Mouse (Mus musculus): ENCODE results near the gene Tns1. TPM values are rescaled to one million over a fixed set of nuclear protein-coding genes. Genes with fewer than 3 reads are reported as not detected.
A peak's percentile ranks its signal among the peaks of the same experiment; 100 is the strongest.

Gene Tns1
- polyA plus RNA-seq, 1 experiment from 2014 or later = 9.3 TPM

GRCm38 (mm10) chr1:74095728-74096127, 28.5 kb downstream of the Tns1 start:
- H3K9me3 ChIP-seq (ENCODE audit: control insufficient read depth, low read length) = no peaks in the 10 kb centered on the region
- H3K4me3 ChIP-seq (ENCODE audit: low read depth, low read length) = no peak overlapping the region
- peaks cover 28% of the 10 kb centered on the region for H3K4me1 ChIP-seq (ENCODE audit: control insufficient read depth, insufficient read depth, low read length)
- DNase-seq (ENCODE audit: low spot score, missing footprints) (no peak), ATAC-seq (ENCODE audit: low FRiP score) (no peak)
- no peaks in the 10 kb centered on the region for H3K36me3 ChIP-seq (ENCODE audit: control insufficient read depth, insufficient read depth, low read length)
- peaks cover 30% of the 10 kb centered on the region for H3K27me3 ChIP-seq (ENCODE audit: control insufficient read depth, insufficient read depth, low read length)
- H3K9ac ChIP-seq (ENCODE audit: low read length) = no peak overlapping the region
- H3K27ac ChIP-seq (ENCODE audit: low read depth, low read length) = no peak overlapping the region
- H3K4me2 ChIP-seq = no peak overlapping the region
- WGBS = 49% methylated on average over 3 of the region's 3 CpGs

GRCm38 (mm10) chr1:74095296-74095695, 29.0 kb downstream of the Tns1 start:
- H3K4me1 ChIP-seq (ENCODE audit: control insufficient read depth, insufficient read depth, low read length) = peaks cover 28% of the 10 kb centered on the region

GRCm38 (mm10) chr1:74094497-74095270, 29.6 kb downstream of the Tns1 start:
- ATAC-seq (ENCODE audit: low FRiP score) = no peak
- Histone ChIP-seq H3K4me3 (ENCODE audit: low read depth, low read length) (no peak overlapping the region), H3K4me1 (ENCODE audit: control insufficient read depth, insufficient read depth, low read length) (peaks cover 25% of the 10 kb centered on the region), H3K9me3 (ENCODE audit: control insufficient read depth, low read length) (no peaks in the 10 kb centered on the region), H3K36me3 (ENCODE audit: control insufficient read depth, insufficient read depth, low read length) (no peaks in the 10 kb centered on the region), H3K4me2 (no peak overlapping the region), H3K9ac (ENCODE audit: low read length) (no peak overlapping the region), H3K27me3 (ENCODE audit: control insufficient read depth, insufficient read depth, low read length) (peaks cover 20% of the 10 kb centered on the region), H3K27ac (ENCODE audit: low read depth, low read length) (no peak overlapping the region)
- 51% methylated on average over 7 of the region's 7 CpGs for WGBS
- DNase-seq (ENCODE audit: low spot score, missing footprints) = no peak

More at GRCm38 (mm10) chr1:74095296-74095695, 29.0 kb downstream of the Tns1 start:
- no peaks in the 10 kb centered on the region for H3K36me3 ChIP-seq (ENCODE audit: control insufficient read depth, insufficient read depth, low read length)
- peaks cover 25% of the 10 kb centered on the region for H3K27me3 ChIP-seq (ENCODE audit: control insufficient read depth, insufficient read depth, low read length)
- 57% methylated on average over 6 of the region's 6 CpGs for WGBS
- ATAC-seq (ENCODE audit: low FRiP score) (no peak), DNase-seq (ENCODE audit: low spot score, missing footprints) (no peak)
- H3K27ac ChIP-seq (ENCODE audit: low read depth, low read length) = no peak overlapping the region
- H3K4me3 ChIP-seq (ENCODE audit: low read depth, low read length) = no peak overlapping the region
- no peak overlapping the region for H3K9ac ChIP-seq (ENCODE audit: low read length)
- H3K9me3 ChIP-seq (ENCODE audit: control insufficient read depth, low read length) = no peaks in the 10 kb centered on the region
- no peak overlapping the region for H3K4me2 ChIP-seq

DNA sequence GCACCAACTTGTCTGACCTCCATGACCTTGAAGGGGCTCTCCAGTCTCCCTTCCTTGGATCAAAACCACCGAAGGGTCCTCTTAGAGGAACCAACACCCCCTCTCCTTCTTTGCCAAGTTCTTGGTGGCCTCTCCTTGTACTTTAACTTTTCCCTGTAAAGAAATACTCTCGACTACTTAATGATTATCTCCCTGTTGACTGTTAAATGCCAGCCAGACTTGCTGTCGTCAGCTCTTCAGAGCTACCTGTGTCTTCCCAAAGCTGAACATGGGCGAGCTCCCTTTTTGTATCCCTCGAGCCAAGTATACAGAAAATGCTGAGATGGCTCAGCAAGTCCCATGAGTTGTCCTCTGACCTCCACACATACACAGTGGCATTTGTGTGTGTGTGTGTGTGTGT, 30.8 kb downstream of the Tns1 start:
- H3K36me3 ChIP-seq (ENCODE audit: control insufficient read depth, insufficient read depth, low read length) = no peaks in the 10 kb centered on the region
- peaks cover 17% of the 10 kb centered on the region for H3K4me1 ChIP-seq (ENCODE audit: control insufficient read depth, insufficient read depth, low read length)
- H3K27me3 ChIP-seq (ENCODE audit: control insufficient read depth, insufficient read depth, low read length) = peaks cover 13% of the 10 kb centered on the region
- no peak overlapping the region for H3K4me3 ChIP-seq (ENCODE audit: low read depth, low read length)
- no peak for ATAC-seq (ENCODE audit: low FRiP score)
- H3K9me3 ChIP-seq (ENCODE audit: control insufficient read depth, low read length) = no peaks in the 10 kb centered on the region
- no peak overlapping the region for H3K4me2 ChIP-seq
- no peak for DNase-seq (ENCODE audit: low spot score, missing footprints)
- WGBS = 80% methylated on average over 5 of the region's 5 CpGs
- H3K9ac ChIP-seq (ENCODE audit: low read length) = no peak overlapping the region
- H3K27ac ChIP-seq (ENCODE audit: low read depth, low read length) = no peak overlapping the region

- no peak overlapping the region for H3K4me3 ChIP-seq (ENCODE audit: low read depth, low read length)
- peaks cover 14% of the 10 kb centered on the region for H3K4me1 ChIP-seq (ENCODE audit: control insufficient read depth, insufficient read depth, low read length)
- no peak overlapping the region for H3K4me2 ChIP-seq
- H3K9ac ChIP-seq (ENCODE audit: low read length) = no peak overlapping the region
- 57% methylated on average over 10 of the region's 10 CpGs for WGBS
- no peak overlapping the region for H3K27ac ChIP-seq (ENCODE audit: low read depth, low read length)
- DNase-seq (ENCODE audit: low spot score, missing footprints) (no peak), ATAC-seq (ENCODE audit: low FRiP score) (peak; percentile 42; the same call in 1 of the 2 replicates)
- no peaks in the 10 kb centered on the region for H3K9me3 ChIP-seq (ENCODE audit: control insufficient read depth, low read length)
- no peaks in the 10 kb centered on the region for H3K36me3 ChIP-seq (ENCODE audit: control insufficient read depth, insufficient read depth, low read length)
- peaks cover 4% of the 10 kb centered on the region for H3K27me3 ChIP-seq (ENCODE audit: control insufficient read depth, insufficient read depth, low read length)
Observed at GRCm38 (mm10) chr1:74092242-74092641, 32.0 kb downstream of the Tns1 start.

GRCm38 (mm10) chr1:74091611-74092224, 32.5 kb downstream of the Tns1 start:
- H3K9ac ChIP-seq (ENCODE audit: low read length) = 0 out of 2 replicates have a peak overlapping the region, but pooled peaks have one; percentile 17
- no peak overlapping the region for H3K27ac ChIP-seq (ENCODE audit: low read depth, low read length)
- WGBS = 58% methylated on average over 6 of the region's 6 CpGs
- no peak overlapping the region for H3K4me3 ChIP-seq (ENCODE audit: low read depth, low read length)
- H3K4me1 ChIP-seq (ENCODE audit: control insufficient read depth, insufficient read depth, low read length) = peaks cover 14% of the 10 kb centered on the region
- no peak overlapping the region for H3K4me2 ChIP-seq
- H3K36me3 ChIP-seq (ENCODE audit: control insufficient read depth, insufficient read depth, low read length) = no peaks in the 10 kb centered on the region
- ATAC-seq (ENCODE audit: low FRiP score) = peak; percentile 19; the same call in 1 of the 2 replicates
- H3K27me3 ChIP-seq (ENCODE audit: control insufficient read depth, insufficient read depth, low read length) = 0 out of 2 replicates have a peak, but pooled peaks cover 2% of the 10 kb centered on the region
- H3K9me3 ChIP-seq (ENCODE audit: control insufficient read depth, low read length) = no peaks in the 10 kb centered on the region
- DNase-seq (ENCODE audit: low spot score, missing footprints) = no peak

DNA sequence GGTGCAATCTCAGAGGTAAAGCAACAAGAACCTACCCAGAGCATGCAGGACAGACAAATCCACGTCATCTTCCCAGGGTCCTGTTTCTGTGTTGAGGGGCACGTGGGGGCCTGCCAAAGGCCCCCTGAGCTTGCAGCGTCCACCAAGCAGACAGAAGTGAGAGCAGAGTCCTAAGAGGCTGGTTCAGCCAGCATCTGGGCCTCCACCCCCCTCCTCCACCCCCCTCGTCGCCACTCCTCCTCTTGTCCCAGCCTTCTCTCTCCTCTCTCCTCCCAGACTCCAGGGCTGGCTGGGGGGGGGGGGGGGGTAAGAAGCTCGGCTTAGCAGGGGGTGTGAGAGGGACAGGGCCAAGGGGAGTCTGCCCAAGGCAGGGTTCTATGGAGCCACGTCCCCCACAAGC, 33.1 kb downstream of the Tns1 start:
- WGBS = 24% methylated on average over 6 of the region's 7 CpGs
- Histone ChIP-seq H3K4me3 (ENCODE audit: low read depth, low read length) (no peak overlapping the region), H3K27me3 (ENCODE audit: control insufficient read depth, insufficient read depth, low read length) (no peaks in the 10 kb centered on the region), H3K36me3 (ENCODE audit: control insufficient read depth, insufficient read depth, low read length) (no peaks in the 10 kb centered on the region), H3K9ac (ENCODE audit: low read length) (0 out of 2 replicates have a peak overlapping the region, but pooled peaks have one; percentile 9), H3K4me1 (ENCODE audit: control insufficient read depth, insufficient read depth, low read length) (peaks cover 14% of the 10 kb centered on the region), H3K27ac (ENCODE audit: low read depth, low read length) (no peak overlapping the region), H3K4me2 (no peak overlapping the region), H3K9me3 (ENCODE audit: control insufficient read depth, low read length) (no peaks in the 10 kb centered on the region)
- ATAC-seq (ENCODE audit: low FRiP score) = 0 out of 2 replicates have a peak, but pooled peaks have one; percentile 33
- DNase-seq (ENCODE audit: low spot score, missing footprints) = no peak

DNA sequence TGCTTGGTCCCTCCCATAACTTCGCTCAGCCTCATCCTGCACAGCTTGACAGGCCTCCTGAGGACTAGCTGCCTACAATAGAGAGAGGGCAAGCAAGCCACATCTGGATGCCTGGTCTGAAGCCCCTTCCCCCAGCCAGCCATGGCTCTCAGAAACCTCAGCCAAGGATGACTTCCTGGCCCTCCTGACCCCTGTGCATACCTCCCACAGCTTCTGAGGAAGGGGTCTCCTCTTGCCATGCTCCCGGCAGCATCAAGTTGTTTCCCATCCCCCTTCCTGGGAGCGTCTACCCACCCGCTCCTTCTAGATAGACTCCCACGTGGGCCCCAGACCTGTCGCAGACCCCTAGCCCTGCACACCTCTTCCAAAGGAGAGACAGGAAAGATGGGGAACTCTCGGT, 33.9 kb downstream of the Tns1 start:
- Histone ChIP-seq H3K4me2 (no peak overlapping the region), H3K9me3 (ENCODE audit: control insufficient read depth, low read length) (no peaks in the 10 kb centered on the region), H3K27me3 (ENCODE audit: control insufficient read depth, insufficient read depth, low read length) (no peaks in the 10 kb centered on the region), H3K9ac (ENCODE audit: low read length) (no peak overlapping the region), H3K4me1 (ENCODE audit: control insufficient read depth, insufficient read depth, low read length) (peaks cover 14% of the 10 kb centered on the region), H3K27ac (ENCODE audit: low read depth, low read length) (no peak overlapping the region), H3K4me3 (ENCODE audit: low read depth, low read length) (no peak overlapping the region), H3K36me3 (ENCODE audit: control insufficient read depth, insufficient read depth, low read length) (no peaks in the 10 kb centered on the region)
- DNase-seq (ENCODE audit: low spot score, missing footprints) (no peak), ATAC-seq (ENCODE audit: low FRiP score) (no peak)
- WGBS = 62% methylated on average over 7 of the region's 7 CpGs

DNA sequence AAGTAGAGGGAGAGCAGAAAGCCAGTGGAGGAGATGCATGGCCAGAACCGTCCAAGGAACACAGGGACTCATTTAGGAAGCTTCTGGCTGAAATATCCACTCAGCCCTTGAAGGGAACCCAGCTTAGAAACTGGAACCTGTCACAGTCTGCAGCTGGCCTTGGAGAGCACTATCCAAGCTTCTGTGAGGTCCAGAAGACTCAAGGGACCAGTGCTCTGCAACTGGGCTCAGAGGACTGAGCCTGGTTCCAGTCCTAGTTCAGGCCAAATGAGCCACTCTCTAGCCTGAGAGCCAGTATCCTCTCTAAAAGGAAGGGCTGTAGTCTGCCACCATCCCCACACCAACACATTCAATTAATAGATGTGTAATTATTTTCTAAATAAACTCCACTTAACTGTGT, 35.7 kb downstream of the Tns1 start:
- no peak overlapping the region for H3K4me2 ChIP-seq
- ATAC-seq (ENCODE audit: low FRiP score) = no peak
- H3K4me1 ChIP-seq (ENCODE audit: control insufficient read depth, insufficient read depth, low read length) = peaks cover 14% of the 10 kb centered on the region
- WGBS = 72% methylated on average over 1 of the region's 1 CpGs
- H3K9ac ChIP-seq (ENCODE audit: low read length) = no peak overlapping the region
- H3K27me3 ChIP-seq (ENCODE audit: control insufficient read depth, insufficient read depth, low read length) = no peaks in the 10 kb centered on the region
- no peaks in the 10 kb centered on the region for H3K9me3 ChIP-seq (ENCODE audit: control insufficient read depth, low read length)
- H3K36me3 ChIP-seq (ENCODE audit: control insufficient read depth, insufficient read depth, low read length) = no peaks in the 10 kb centered on the region
- H3K27ac ChIP-seq (ENCODE audit: low read depth, low read length) = no peak overlapping the region
- DNase-seq (ENCODE audit: low spot score, missing footprints) = peak; percentile 61
- no peak overlapping the region for H3K4me3 ChIP-seq (ENCODE audit: low read depth, low read length)

All from midbrain, embryonic 11.5 days (tissue).